Mouse (Mus musculus) bone marrow, adult 2 months (tissue): ENCODE results near the gene Pdf. TPM values are rescaled to one million over a fixed set of nuclear protein-coding genes. Genes with fewer than 3 reads are reported as not detected.

Experiments used
- H3K27ac ChIP-seq: fragments of 200-500 bp; 2 replicates; pipeline ENCODE4 v1.5.1; 2012; ENCODE audit warnings: low read depth, mild to moderate bottlenecking, control low read depth, inconsistent platforms, low read length; ENCODE audit not compliant: control insufficient read depth, poor library complexity, insufficient read depth
- H3K4me1 ChIP-seq: fragments of 200-500 bp; 2 replicates; pipeline ENCODE4 v1.6.1; 2011; ENCODE audit warnings: low read length; ENCODE audit not compliant: control insufficient read depth, insufficient read depth
- H3K4me3 ChIP-seq: fragments of 200-500 bp; replicated peaks from 2 replicates; pipeline ENCODE3; 2011; ENCODE audit warnings: mild to moderate bottlenecking, low read depth, low read length, control low read depth; ENCODE audit not compliant: control insufficient read depth
- CTCF ChIP-seq: fragments of 200-500 bp; IDR thresholded peaks from 2 replicates; pipeline ENCODE4 v1.5.1; 2011; ENCODE audit warnings: low read length, control low read depth; ENCODE audit not compliant: control insufficient read depth, insufficient read depth
- POLR2A ChIP-seq: fragments of 200-500 bp; IDR thresholded peaks from 2 replicates; pipeline ENCODE4 v1.6.1; 2011; ENCODE audit warnings: low read depth, mild to moderate bottlenecking, control low read depth, low read length, borderline replicate concordance; ENCODE audit not compliant: control insufficient read depth
- WGBS: fragments of 180-500 bp; shearing (Covaris S2); methylation state at CpG from one replicate; pipeline ENCODE4 v1.1.7; 2018; 5-methylcytosine and 5-hydroxymethylcytosine counted together
- polyA plus RNA-seq: library from polyadenylated mRNA; stranded (reverse); fragments of >200 nt; gene quantifications from 2 replicates; pipeline ENCODE4 v1.2.4, GENCODE M21; 2011; ENCODE audit warnings: low replicate concordance; ENCODE audit not compliant: missing spikeins, insufficient read depth, insufficient read length

The Pdf gene
- polyA plus RNA-seq = 2.9 and 8.9 TPM in 2 replicates

DNA sequence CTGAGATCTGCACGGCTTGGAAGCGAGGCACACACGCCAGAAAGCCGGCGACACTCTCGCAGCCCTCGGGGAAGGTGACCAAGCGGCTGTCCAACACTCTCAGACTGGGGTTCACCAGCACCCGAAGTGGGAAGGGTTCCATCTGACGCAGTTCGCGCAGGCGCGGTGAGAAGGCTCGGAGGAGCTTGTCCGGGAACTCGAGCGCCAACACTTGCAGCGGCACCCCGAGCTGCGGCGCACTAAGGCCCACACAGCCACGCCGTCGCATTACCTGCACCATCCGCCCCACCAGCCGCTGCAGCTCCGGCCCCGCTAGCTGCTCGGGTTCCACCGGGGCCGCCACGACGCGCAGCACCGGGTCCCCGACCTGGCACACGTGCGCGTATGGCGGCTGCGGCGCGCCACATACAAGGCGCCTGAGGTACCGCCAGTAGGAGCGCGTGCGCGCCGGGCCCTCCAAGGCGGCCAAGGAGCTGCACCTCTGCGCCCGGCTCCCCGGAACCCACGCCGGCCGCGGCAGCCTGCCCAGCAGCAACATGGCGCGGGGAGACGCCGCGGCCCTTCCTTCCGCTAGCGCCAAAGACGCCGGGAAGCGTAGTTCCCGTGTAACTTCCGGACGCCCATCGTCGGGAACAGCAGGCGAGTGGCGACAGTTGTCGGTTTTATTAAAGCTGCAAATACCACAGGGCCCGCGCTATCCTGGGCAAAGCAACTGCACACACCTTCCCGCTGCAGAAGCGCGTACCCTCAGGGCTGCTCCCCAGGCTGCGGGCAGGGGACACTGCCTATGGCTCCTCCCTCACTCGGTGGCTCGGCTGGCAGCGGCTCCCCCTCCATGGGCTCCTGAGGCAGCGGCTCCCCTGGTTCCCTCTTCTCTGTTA, at the start of gene Pdf:
Gene Pdf, minus strand, starts transcription at position 554 of the 881 bp plus-strand sequence.
- H3K4me3 ChIP-seq = peak within 1 kb of the TSS; percentile 84
- TF ChIP-seq CTCF (no peak), POLR2A (peak; percentile 80; the same call in 1 of the 2 replicates)
- under 1% methylated on average over 87 of the region's 87 CpGs for whole genome bisulfite sequencing
- peak within 1 kb of the TSS; percentile 86 for H3K27ac ChIP-seq
- no peaks in the 10 kb centered on the region for H3K4me1 ChIP-seq

DNA sequence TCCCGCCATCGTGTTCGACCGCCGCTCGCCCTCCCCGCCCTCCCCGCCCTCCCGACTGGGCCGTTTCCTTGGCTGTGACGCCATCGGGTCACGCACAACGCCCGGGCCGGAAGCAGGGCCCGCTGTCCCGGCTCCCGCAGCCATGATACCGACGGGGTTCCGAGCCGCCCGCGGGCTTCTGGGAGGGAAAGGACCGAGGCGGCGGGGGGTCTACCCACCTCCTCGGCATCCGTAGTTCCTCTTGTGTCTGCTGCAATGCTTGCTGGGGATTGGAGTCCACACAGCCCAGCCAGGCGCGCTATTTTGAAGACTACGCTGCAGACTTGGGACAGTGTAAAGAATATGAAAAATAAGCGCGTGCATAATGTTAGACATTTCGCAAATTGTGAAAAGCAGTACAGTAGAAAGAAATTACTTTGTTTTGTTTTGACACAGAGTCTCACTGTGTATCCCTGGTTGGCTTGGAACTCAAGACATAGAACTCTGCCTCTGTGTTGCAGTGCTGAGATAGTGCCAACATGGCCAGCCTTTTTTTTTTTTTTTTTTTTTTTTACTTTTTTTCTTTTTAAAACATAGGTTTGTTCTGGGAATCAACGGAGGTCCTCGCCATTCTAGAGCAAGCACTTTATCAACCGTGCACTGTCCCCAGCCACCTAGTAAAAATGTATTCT, 48.1 kb upstream of the Pdf start, which contains the start of gene Terf2:
Gene Terf2, minus strand, starts transcription at position 182 of the 671 bp plus-strand sequence.
- 3% methylated on average over 39 of the region's 39 CpGs for WGBS
- H3K4me1 ChIP-seq = peaks cover 1% of the 10 kb centered on the region
- peak within 1 kb of the TSS; percentile 97 for H3K4me3 ChIP-seq
- H3K27ac ChIP-seq = peak within 1 kb of the TSS; percentile 93
- no peak for TF ChIP-seq CTCF
- peak; percentile 42; the same call in 1 of the 2 replicates for TF ChIP-seq POLR2A

DNA sequence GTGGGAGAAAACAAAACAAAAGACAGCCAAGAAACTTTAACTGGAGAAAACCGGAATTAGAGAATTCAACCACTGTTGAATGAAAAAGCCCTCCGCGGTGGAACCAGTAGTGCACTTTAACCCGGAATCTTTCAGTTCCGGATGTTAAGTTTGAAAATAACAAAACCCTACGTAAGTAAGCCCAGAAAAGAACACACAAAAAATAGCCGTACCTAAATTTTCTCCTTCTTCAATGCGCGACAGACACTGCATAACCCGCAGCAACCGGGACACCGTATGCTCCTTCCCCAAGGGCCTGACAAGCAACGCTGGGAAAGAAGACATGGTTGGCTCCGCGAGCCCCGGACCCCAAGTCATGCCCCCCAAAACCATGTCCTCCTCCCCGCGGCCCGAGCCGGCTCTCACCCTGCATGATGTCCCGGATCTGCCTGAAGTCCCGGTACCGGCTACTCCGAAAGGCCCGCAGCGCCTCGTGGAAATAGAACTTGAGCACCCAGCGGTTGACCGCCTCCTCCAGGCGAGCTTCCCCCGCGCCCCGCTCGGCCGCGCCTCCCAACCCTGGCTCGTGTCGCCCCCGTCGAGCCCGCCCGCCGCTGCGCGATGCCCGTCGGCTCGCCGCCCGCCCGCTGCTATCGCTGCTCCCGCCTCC, 47.4 kb upstream of the Pdf start:
- TF ChIP-seq CTCF (no peak), POLR2A (no peak)
- peak overlapping the region; percentile 93 for H3K27ac ChIP-seq
- H3K4me3 ChIP-seq = peak overlapping the region; percentile 97
- WGBS = 2% methylated on average over 53 of the region's 53 CpGs
- H3K4me1 ChIP-seq = peaks cover 1% of the 10 kb centered on the region

DNA sequence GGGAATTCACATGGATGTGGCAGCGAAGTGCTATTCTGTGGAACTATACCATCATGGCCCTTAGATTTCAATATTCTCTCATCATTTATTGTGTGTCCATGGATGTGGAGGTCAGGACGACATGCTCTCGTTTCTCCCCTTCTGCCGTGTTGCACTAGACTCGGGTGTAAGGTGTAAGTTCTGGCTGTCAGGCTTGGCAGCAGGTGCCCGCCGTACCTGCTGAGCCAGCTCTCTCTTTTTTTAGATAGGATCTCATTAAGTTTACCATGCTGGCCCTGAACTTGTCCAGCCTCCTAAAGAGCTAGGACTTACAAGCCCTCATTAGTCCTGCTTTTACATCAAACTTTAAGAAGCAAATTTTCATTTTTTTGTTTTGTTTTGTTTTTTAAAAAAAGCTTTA, 42.1 kb upstream of the Pdf start:
- 92% methylated on average over 7 of the region's 7 CpGs for WGBS
- Histone ChIP-seq H3K27ac (no peak overlapping the region), H3K4me1 (peaks cover 1% of the 10 kb centered on the region), H3K4me3 (no peak overlapping the region)
- TF ChIP-seq POLR2A = no peak
- TF ChIP-seq CTCF = no peak

DNA sequence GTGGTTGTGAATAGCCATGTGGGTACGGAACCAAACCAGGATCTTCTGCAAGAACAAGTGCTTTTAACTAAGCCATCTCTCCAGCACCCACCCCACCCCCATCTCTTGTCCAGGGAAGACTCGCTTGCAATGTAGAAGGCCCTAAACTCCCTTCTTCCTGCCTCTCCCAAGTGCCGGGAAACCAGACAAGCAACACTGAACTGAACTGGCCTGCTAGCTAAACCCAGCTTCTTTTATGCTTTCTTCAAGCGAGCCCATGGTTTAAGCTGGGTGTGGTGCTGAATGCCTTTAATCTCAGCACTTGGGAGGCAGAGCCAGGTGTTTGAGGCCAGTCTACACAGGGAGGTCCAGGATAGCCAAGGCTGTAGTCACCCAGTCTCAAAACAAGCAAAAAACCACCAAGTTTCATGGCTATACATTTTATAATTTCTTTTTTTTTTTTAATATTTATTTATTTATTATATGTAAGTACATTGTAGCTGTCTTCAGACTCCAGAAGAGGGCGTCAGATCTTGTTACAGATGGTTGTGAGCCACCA, 40.2 kb upstream of the Pdf start:
- WGBS = 92% methylated on average over 5 of the region's 5 CpGs

DNA sequence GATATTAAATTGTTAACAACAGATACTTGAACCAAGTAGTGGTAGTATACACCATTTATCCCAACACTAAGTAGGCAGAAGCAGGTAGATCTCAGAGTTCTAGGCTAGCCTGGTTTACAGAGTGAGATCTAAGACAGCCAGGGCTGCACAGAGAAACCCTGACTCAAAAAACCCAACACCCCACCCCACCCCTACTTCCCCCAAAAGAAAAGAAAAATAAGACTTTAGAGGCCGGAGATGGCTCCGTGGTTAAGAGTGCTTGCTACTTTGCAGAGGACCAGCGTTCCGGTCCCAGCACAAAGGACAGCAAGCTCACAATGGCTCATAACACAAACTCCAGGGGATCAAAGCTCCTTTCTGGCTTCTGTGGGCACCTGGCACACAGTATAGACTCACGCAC, 37.6 kb upstream of the Pdf start:
- TF ChIP-seq CTCF = no peak
- TF ChIP-seq POLR2A = no peak
- Histone ChIP-seq H3K27ac (no peak overlapping the region), H3K4me3 (no peak overlapping the region), H3K4me1 (no peaks in the 10 kb centered on the region)
- WGBS = 92% methylated on average over 5 of the region's 5 CpGs

More for the DNA sequence above, 40.2 kb upstream of the Pdf start:
- no peak for TF ChIP-seq CTCF
- no peak for TF ChIP-seq POLR2A
- no peak overlapping the region for H3K27ac ChIP-seq
- H3K4me1 ChIP-seq = no peaks in the 10 kb centered on the region; the same call in 1 of the 2 replicates
- no peak overlapping the region for H3K4me3 ChIP-seq

DNA sequence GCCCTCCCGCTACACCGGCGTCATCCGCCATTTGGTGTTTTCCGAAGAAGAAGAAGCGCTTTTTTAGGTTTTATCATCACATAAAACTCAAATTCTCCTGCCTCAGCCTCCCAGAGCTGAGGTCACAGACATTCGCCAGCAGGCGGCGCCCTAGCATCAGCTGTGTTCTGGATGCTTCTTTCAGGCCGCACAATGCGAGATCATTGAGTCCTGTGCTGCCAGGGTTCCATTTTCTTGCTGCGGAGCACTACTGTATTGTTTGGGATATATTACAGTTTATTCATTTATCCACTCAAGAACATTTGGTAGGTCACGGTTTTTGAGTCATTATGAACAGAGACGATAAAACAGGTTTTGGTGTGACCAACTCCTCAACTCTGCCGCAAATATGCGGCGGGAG, 36.9 kb upstream of the Pdf start:
- peak; percentile 58 for TF ChIP-seq CTCF
- no peak for TF ChIP-seq POLR2A
- H3K4me1 ChIP-seq = no peaks in the 10 kb centered on the region
- H3K4me3 ChIP-seq = no peak overlapping the region
- H3K27ac ChIP-seq = no peak overlapping the region
- 95% methylated on average over 17 of the region's 17 CpGs for WGBS
